Mouse (Mus musculus): ENCODE results near the gene Slc5a4a. TPM values are rescaled to one million over a fixed set of nuclear protein-coding genes. Genes with fewer than 3 reads are reported as not detected.

The Slc5a4a gene
- not detected in 2 replicates for polyA plus RNA-seq (2015; fragmentation: Nextera tagmentation; extraction: Ambion mirVana)

DNA sequence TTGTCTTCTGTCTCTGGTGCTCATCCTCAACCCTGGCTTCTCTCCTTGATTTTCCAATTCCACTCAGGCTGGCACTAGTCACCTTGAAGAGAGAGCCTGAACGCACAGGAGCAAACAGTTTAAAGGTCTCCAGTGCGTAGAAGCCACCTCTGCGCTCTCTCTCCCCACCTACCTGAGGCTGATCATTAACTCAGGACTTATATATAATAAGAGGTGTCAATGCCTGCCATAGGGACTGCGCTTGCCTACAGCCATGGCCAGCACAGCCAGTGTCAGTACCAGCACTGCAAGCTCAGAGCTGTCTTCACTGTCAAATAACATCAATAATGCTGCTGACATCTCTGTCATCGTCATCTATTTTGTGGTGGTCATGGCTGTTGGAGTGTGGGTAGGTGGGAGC, at the start of gene Slc5a4a:
Gene Slc5a4a, plus strand, starts transcription at position 174 of the 400 bp plus-strand sequence.
- H3K9me3 ChIP-seq: no peaks in the 10 kb centered on the region
- 94% methylated on average over 5 of the region's 5 CpGs for WGBS
- no peak for ATAC-seq (ENCODE audit: low FRiP score, low read depth)

DNA sequence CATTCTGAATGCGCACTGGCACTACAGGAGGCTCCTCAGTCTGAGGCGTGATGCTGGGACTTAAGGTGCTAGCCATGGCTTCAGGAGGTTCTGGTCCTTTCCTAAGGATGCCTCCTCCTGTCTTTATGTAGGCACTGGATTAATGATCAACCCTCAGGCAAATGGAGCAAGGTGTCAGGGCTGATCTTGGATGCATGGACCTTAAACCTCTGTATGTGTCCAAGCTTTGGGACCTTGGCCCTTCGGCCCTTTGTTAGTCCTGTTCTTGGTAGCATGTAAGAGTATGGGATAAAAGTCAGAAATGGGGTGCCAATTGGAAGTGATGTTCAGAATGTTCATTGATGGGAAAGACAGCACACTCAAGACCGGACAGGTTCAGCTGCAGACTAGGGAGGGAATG, 36.4 kb upstream of the Slc5a4a start, which contains the start of gene Slc5a4b:
Gene Slc5a4b, minus strand, starts transcription at position 101 of the 400 bp plus-strand sequence.
- no peaks in the 10 kb centered on the region for H3K9me3 ChIP-seq
- no peak within 1 kb of the TSS for H3K27ac ChIP-seq
- no peaks in the 10 kb centered on the region for H3K36me3 ChIP-seq
- H3K4me2 ChIP-seq (replicated peaks): no peak within 1 kb of the TSS
- no peak within 1 kb of the TSS for H3K9ac ChIP-seq
- no peaks in the 10 kb centered on the region for H3K27me3 ChIP-seq
- no peak for ATAC-seq (ENCODE audit: low FRiP score, low read depth)
- WGBS: 89% methylated on average over 4 of the region's 4 CpGs
- no peaks in the 10 kb centered on the region for H3K4me1 ChIP-seq
- no peak within 1 kb of the TSS for H3K4me3 ChIP-seq

More for the DNA sequence above, at the start of gene Slc5a4a:
- H3K27me3 ChIP-seq: no peaks in the 10 kb centered on the region
- H3K27ac ChIP-seq: no peak within 1 kb of the TSS
- H3K4me3 ChIP-seq: no peak within 1 kb of the TSS
- H3K9ac ChIP-seq: no peak within 1 kb of the TSS
- H3K36me3 ChIP-seq: no peaks in the 10 kb centered on the region
- H3K4me2 ChIP-seq (replicated peaks): no peak within 1 kb of the TSS
- H3K4me1 ChIP-seq: no peaks in the 10 kb centered on the region

DNA sequence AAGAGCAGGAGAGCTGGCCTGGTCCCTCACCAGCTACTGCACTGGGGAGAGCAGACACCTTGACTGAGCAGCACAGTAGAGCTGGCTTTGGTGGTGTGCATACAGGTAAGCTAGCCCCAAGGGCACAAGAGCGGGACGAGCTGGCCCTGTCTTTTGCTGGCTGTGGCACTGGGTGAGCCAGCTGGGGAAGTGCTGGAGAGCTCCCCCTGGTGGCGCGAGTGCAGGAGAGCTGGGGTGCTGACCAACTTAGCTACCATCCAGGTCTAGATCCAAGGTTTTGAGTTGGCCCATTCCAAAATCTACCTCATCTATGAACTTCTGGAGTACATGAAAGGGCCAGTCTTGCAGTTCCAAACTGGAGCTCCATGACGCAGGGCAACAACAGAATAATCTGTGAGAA, 29.3 kb upstream of the Slc5a4a start:
- H3K4me2 ChIP-seq (replicated peaks): no peak overlapping the region
- no peak overlapping the region for H3K27ac ChIP-seq
- H3K4me1 ChIP-seq: no peaks in the 10 kb centered on the region
- no peaks in the 10 kb centered on the region for H3K27me3 ChIP-seq
- H3K9ac ChIP-seq: no peak overlapping the region
- ATAC-seq (ENCODE audit: low FRiP score, low read depth): no peak
- no peaks in the 10 kb centered on the region for H3K36me3 ChIP-seq
- no peaks in the 10 kb centered on the region for H3K9me3 ChIP-seq
- 31% methylated on average over 5 of the region's 5 CpGs for WGBS
- H3K4me3 ChIP-seq: no peak overlapping the region

DNA sequence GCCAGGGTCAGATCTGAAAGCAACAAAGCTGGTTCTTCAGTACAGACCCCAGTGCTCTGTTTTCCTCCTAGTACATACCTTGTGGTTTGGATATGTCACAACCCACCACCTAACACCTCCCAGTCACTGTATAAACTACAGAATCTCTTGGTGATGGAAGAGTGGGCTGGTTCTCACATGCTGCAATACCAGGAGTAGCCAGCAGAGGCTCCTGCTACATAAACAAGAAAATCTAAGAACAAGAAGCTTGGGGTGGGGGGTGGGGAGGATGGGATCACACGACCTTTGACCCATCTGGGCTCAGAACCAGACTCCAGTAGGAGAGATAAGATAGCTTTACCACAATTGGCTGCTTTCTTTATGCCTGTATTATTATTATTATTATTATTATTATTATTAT, 28.5 kb upstream of the Slc5a4a start:
- ATAC-seq (ENCODE audit: low FRiP score, low read depth): no peak
- 11% methylated on average over 1 of the region's 1 CpGs for WGBS
- Histone ChIP-seq H3K27ac (no peak overlapping the region), H3K36me3 (no peaks in the 10 kb centered on the region), H3K4me1 (no peaks in the 10 kb centered on the region), H3K4me2 (replicated peaks) (no peak overlapping the region), H3K9me3 (no peaks in the 10 kb centered on the region), H3K27me3 (no peaks in the 10 kb centered on the region), H3K9ac (no peak overlapping the region), H3K4me3 (no peak overlapping the region)

DNA sequence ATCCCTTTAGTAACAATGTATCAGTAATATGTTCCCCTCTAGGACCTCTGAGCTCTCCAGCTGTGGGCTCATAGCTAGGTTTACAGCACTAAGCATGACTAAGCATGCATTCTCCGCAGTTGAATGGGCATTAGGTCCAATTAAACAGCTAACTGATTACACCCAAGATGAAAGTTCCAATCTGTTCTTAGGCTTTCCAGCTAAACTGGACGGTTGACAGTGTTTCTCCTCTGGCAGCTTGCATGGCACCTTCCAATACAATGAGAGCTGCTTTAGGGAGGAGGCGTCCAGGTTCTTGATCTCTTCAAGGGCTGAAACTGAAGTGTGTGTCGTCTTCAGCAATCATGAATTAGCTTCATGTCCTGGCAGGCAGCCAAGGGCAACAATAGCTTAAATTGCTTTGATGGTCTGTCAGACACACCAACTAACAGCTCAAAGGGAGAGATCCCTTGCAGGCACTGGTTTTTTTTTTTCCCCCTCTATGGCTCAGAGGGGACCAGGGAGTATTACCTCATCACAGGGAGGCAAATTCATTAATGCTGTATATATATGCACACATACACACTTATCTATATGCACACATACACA, 27.0 kb upstream of the Slc5a4a start:
- Histone ChIP-seq H3K4me1 (no peaks in the 10 kb centered on the region), H3K9ac (no peak overlapping the region), H3K27ac (no peak overlapping the region), H3K9me3 (no peaks in the 10 kb centered on the region), H3K4me3 (no peak overlapping the region), H3K36me3 (no peaks in the 10 kb centered on the region), H3K27me3 (no peaks in the 10 kb centered on the region), H3K4me2 (replicated peaks) (no peak overlapping the region)
- no peak for ATAC-seq (ENCODE audit: low FRiP score, low read depth)
- WGBS: 51% methylated on average over 4 of the region's 4 CpGs

DNA sequence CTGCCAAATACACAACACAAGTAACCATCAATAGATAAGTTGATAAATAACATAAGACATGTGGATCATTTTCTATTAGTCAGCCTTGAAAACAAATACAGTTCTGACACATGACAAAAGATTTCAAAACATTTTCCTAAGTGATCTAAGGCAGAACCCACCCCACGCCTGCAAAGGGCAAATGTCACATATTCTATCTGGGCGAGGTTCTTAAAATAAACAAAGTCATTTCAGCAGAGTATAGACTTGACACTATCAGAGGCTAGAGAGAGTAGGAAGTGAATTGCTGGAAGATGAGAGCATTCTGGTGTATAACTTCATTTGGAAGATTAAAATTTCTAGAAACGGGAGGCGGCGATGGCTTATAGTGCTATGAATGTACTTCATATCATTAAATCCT, 25.8 kb upstream of the Slc5a4a start:
- Histone ChIP-seq H3K4me2 (replicated peaks) (no peak overlapping the region), H3K9ac (no peak overlapping the region), H3K27ac (no peak overlapping the region), H3K4me3 (no peak overlapping the region), H3K36me3 (no peaks in the 10 kb centered on the region), H3K27me3 (no peaks in the 10 kb centered on the region), H3K9me3 (no peaks in the 10 kb centered on the region), H3K4me1 (no peaks in the 10 kb centered on the region)
- WGBS: 85% methylated on average over 5 of the region's 5 CpGs
- no peak for ATAC-seq (ENCODE audit: low FRiP score, low read depth)

DNA sequence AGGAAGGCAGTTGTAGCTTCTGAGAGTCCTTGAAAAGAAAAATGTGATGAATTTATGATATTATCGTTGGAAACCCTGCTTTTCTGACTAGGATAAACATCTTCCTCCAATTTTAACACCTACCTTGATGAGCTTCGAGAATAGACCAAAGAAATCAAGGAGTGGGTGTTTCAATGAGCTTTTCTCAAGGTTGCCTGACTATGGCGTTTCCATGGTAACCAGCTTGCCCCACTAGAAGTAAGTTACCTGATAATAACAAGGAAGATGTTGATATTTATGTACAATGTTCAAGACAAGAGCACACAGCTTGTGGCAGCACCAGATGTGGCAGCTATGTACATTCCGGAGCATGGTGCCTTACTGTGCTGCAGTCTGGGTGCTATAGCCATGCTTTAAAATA, 14.7 kb upstream of the Slc5a4a start:
- Histone ChIP-seq H3K27me3 (no peaks in the 10 kb centered on the region), H3K36me3 (no peaks in the 10 kb centered on the region), H3K4me1 (no peaks in the 10 kb centered on the region), H3K9ac (no peak overlapping the region), H3K9me3 (no peaks in the 10 kb centered on the region), H3K27ac (no peak overlapping the region), H3K4me3 (no peak overlapping the region), H3K4me2 (replicated peaks) (no peak overlapping the region)
- 76% methylated on average over 4 of the region's 4 CpGs for WGBS
- ATAC-seq (ENCODE audit: low FRiP score, low read depth): no peak

DNA sequence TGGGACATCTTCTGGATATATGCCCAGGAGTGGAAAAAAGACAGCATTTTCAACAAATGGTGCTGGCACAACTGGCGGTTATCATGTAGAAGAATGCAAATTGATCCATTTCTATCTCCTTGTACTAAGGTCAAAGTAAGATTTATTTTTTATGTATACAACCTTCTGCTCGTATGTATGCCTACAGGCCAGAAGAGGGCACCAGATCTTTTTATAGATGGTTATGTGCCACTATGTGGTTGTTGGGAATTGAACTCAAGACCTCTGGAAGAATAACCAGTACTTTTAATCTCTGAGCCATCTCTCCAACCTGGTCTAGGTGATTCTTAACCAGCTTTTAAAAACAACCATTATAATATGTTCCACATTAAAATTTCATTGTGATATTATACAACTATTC, 10.9 kb upstream of the Slc5a4a start:
- WGBS: 79% methylated on average over 2 of the region's 2 CpGs
- H3K27ac ChIP-seq: no peak overlapping the region
- ATAC-seq (ENCODE audit: low FRiP score, low read depth): no peak

DNA sequence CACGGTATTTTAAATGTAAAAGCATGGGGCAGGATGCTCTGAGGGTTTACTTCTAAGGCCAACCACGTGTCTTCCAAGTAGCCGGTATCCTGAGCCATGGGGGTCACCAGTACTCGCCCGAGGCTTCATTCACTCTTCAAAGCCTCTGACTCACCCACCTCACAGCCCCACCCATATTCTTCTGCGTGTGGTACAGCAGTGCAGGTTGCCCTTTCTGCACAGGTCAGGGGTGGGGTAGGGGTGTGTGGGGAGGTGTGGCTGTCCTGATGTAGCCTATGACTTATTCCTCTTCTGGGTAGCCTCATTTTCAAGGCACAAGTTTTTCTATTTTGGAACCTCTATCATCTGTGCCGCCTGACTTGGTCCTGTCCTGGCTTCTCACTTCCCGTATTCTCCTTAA, 405 bp upstream of the Slc5a4a start:
- no peak overlapping the region for H3K4me2 ChIP-seq (replicated peaks)
- no peaks in the 10 kb centered on the region for H3K36me3 ChIP-seq
- H3K4me3 ChIP-seq: no peak overlapping the region
- no peak for ATAC-seq (ENCODE audit: low FRiP score, low read depth)
- H3K4me1 ChIP-seq: no peaks in the 10 kb centered on the region
- H3K9ac ChIP-seq: no peak overlapping the region
- H3K27me3 ChIP-seq: no peaks in the 10 kb centered on the region
- 58% methylated on average over 8 of the region's 8 CpGs for WGBS
- no peaks in the 10 kb centered on the region for H3K9me3 ChIP-seq
- no peak overlapping the region for H3K27ac ChIP-seq

More for the DNA sequence above, 10.9 kb upstream of the Slc5a4a start:
- Histone ChIP-seq H3K4me3 (no peak overlapping the region), H3K27me3 (no peaks in the 10 kb centered on the region), H3K9me3 (no peaks in the 10 kb centered on the region), H3K9ac (no peak overlapping the region), H3K4me1 (no peaks in the 10 kb centered on the region), H3K4me2 (replicated peaks) (no peak overlapping the region), H3K36me3 (no peaks in the 10 kb centered on the region)

DNA sequence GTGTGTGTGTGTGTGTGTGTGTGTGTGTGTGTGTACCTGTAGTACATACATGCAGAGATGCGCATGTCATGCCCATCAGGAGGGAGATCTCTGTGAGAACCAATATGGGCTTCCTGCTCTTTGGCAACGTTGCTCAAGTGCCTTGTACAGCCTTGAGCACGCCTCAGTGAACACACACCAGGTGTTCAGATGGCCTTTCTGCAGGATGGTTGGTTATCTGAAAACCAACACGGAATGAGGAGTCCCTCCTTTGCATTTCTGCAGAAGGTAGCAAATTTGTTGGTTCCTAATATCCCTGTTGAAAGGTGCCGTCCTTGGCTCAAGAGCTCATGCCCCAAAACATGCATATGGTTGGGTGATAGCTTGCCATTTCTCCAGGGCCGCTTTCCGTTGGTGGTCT, 8.7 kb downstream of the Slc5a4a start:
- no peaks in the 10 kb centered on the region for H3K9me3 ChIP-seq
- H3K27me3 ChIP-seq: no peaks in the 10 kb centered on the region
- no peaks in the 10 kb centered on the region for H3K36me3 ChIP-seq
- H3K4me1 ChIP-seq: no peaks in the 10 kb centered on the region
- H3K4me3 ChIP-seq: no peak overlapping the region
- no peak for ATAC-seq (ENCODE audit: low FRiP score, low read depth)
- no peak overlapping the region for H3K4me2 ChIP-seq (replicated peaks)
- 84% methylated on average over 7 of the region's 7 CpGs for WGBS
- H3K27ac ChIP-seq: no peak overlapping the region
- H3K9ac ChIP-seq: no peak overlapping the region

DNA sequence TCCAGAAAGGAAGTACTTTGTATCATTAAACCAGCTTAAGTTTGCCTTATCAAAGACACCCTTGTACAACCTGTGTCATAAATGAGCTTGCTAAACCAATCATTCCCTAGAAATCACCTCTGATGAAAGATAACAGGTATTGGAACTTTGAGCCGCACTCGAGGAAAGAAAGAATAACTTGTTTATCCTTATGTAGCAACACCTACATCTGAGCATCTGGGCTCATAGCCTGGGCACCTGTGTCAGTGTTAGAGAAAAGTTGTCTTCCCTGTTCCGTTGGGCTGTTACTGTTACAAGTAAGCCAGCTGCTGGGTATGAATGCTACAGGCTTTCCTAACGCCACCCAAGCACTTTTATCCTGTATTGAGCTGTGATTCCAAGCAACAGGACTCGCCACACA, 10.3 kb downstream of the Slc5a4a start:
- Histone ChIP-seq H3K4me2 (replicated peaks) (no peak overlapping the region), H3K9me3 (no peaks in the 10 kb centered on the region), H3K4me3 (no peak overlapping the region), H3K4me1 (no peaks in the 10 kb centered on the region), H3K27ac (no peak overlapping the region), H3K36me3 (no peaks in the 10 kb centered on the region), H3K9ac (no peak overlapping the region), H3K27me3 (no peaks in the 10 kb centered on the region)
- 84% methylated on average over 5 of the region's 5 CpGs for WGBS
- ATAC-seq (ENCODE audit: low FRiP score, low read depth): no peak

DNA sequence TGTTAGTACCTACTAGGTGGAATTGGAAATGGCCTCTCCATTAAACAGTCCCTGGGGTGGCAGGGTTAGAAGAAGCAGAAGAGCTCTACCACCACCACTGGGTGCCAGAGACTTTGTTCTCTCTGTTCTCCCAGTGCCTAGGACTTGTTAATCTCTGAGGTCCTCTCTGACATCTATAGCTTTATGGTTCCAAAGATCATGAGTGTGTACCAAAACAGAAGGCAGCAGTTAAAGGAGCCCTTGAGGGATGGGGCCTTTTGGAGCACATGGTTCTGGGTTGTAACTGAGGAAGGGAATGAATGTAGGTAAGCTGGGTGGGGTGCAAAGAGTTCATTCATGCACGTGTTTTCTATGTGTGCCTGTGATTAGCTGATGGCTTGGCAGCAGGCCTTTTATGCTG, 10.8 kb downstream of the Slc5a4a start:
- no peak overlapping the region for H3K9ac ChIP-seq
- H3K4me2 ChIP-seq (replicated peaks): no peak overlapping the region
- no peak overlapping the region for H3K4me3 ChIP-seq
- no peak for ATAC-seq (ENCODE audit: low FRiP score, low read depth)
- no peaks in the 10 kb centered on the region for H3K9me3 ChIP-seq
- H3K27me3 ChIP-seq: no peaks in the 10 kb centered on the region
- H3K4me1 ChIP-seq: no peaks in the 10 kb centered on the region
- H3K27ac ChIP-seq: no peak overlapping the region
- H3K36me3 ChIP-seq: no peaks in the 10 kb centered on the region
- 64% methylated on average over 1 of the region's 1 CpGs for WGBS

DNA sequence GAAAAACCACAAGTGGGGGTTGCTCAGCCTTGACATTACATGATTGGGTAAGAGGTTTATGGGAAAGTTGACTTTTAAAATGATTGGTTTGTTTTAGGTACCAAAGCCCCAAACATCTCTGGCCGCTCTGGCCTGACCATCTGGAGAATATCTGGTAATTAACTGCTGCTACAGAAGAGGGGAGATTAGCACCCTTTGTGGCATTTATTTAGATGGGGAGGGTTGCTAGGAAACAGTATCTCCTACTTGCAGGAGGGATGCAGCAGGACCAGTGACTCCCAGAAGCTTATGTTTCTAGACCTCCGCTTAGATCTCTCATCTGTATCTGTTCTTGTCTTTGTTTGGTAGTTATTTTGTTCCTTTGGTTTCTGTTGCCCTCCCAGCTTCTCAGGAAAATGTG, 27.6 kb downstream of the Slc5a4a start:
- Histone ChIP-seq H3K36me3 (no peaks in the 10 kb centered on the region), H3K27me3 (no peaks in the 10 kb centered on the region), H3K27ac (no peak overlapping the region), H3K4me3 (no peak overlapping the region), H3K9ac (no peak overlapping the region), H3K9me3 (no peaks in the 10 kb centered on the region), H3K4me2 (replicated peaks) (no peak overlapping the region), H3K4me1 (no peaks in the 10 kb centered on the region)
- no peak for ATAC-seq (ENCODE audit: low FRiP score, low read depth)
- 50% methylated on average over 2 of the region's 2 CpGs for WGBS

All from limb, embryonic 13.5 days (tissue).